Mouse (Mus musculus): ENCODE results near the gene Cyp2c70. TPM values are rescaled to one million over a fixed set of nuclear protein-coding genes. Genes with fewer than 3 reads are reported as not detected.
"Not testable (repeated sequence)": the region's sequence is repeated elsewhere in the genome, so short reads cannot be mapped to it uniquely, and the experiment has no call there.

The Cyp2c70 gene
- polyA plus RNA-seq, 1 experiment from 2014 or later, result not detected

GRCm38 (mm10) chr19:40183600-40183999 lies 3.5 kb downstream of the Cyp2c70 start:
- Histone ChIP-seq H3K4me2 (no peak overlapping the region), H3K4me1 (replicated peaks) (no peaks in the 10 kb centered on the region), H3K36me3 (no peaks in the 10 kb centered on the region), H3K9me3 (no peaks in the 10 kb centered on the region), H3K27me3 (no peaks in the 10 kb centered on the region), H3K27ac (no peak overlapping the region), H3K9ac (replicated peaks) (no peak overlapping the region), H3K4me3 (replicated peaks) (no peak overlapping the region)
- no peak for ATAC-seq (ENCODE audit: insufficient number of reproducible peaks, insufficient read depth, low FRiP score, low TSS enrichment, low read depth)
- WGBS, result 91% methylated on average over 5 of the region's 5 CpGs

- no peak overlapping the region for H3K4me3 ChIP-seq (replicated peaks)
- H3K4me2 ChIP-seq, result no peak overlapping the region
- no peak overlapping the region for H3K27ac ChIP-seq
- ATAC-seq (ENCODE audit: insufficient number of reproducible peaks, insufficient read depth, low FRiP score, low TSS enrichment, low read depth), result no peak
- H3K9ac ChIP-seq (replicated peaks), result no peak overlapping the region
- H3K9me3 ChIP-seq, result no peaks in the 10 kb centered on the region
- 81% methylated on average over 4 of the region's 4 CpGs for WGBS
- no peaks in the 10 kb centered on the region for H3K27me3 ChIP-seq
- H3K4me1 ChIP-seq (replicated peaks), result no peaks in the 10 kb centered on the region
- H3K36me3 ChIP-seq, result no peaks in the 10 kb centered on the region
These were observed 8.8 kb downstream of the Cyp2c70 start for GRCm38 (mm10) chr19:40178311-40178710.

GRCm38 (mm10) chr19:40168391-40168790 lies 18.7 kb downstream of the Cyp2c70 start:
- not testable (repeated sequence) for H3K4me2 ChIP-seq; H3K27me3 ChIP-seq; H3K4me3 ChIP-seq (replicated peaks); ATAC-seq (ENCODE audit: insufficient number of reproducible peaks, insufficient read depth, low FRiP score, low TSS enrichment, low read depth); H3K9ac ChIP-seq (replicated peaks); H3K27ac ChIP-seq; H3K4me1 ChIP-seq (replicated peaks); H3K36me3 ChIP-seq; H3K9me3 ChIP-seq
- WGBS, result 76% methylated on average over 4 of the region's 4 CpGs

- not testable (repeated sequence) for H3K9me3 ChIP-seq; ATAC-seq (ENCODE audit: insufficient number of reproducible peaks, insufficient read depth, low FRiP score, low TSS enrichment, low read depth); H3K27me3 ChIP-seq; H3K4me2 ChIP-seq; H3K4me1 ChIP-seq (replicated peaks); H3K36me3 ChIP-seq; H3K9ac ChIP-seq (replicated peaks); H3K4me3 ChIP-seq (replicated peaks); H3K27ac ChIP-seq
- 42% methylated on average over 2 of the region's 2 CpGs for WGBS
These were observed 60.1 kb downstream of the Cyp2c70 start for GRCm38 (mm10) chr19:40126996-40127395.

- not testable (repeated sequence) for H3K27me3 ChIP-seq; ATAC-seq (ENCODE audit: insufficient number of reproducible peaks, insufficient read depth, low FRiP score, low TSS enrichment, low read depth); H3K36me3 ChIP-seq; H3K4me1 ChIP-seq (replicated peaks); H3K4me2 ChIP-seq; H3K27ac ChIP-seq; H3K4me3 ChIP-seq (replicated peaks); H3K9ac ChIP-seq (replicated peaks); H3K9me3 ChIP-seq
- 82% methylated on average over 3 of the region's 3 CpGs for WGBS
These were observed 62.0 kb downstream of the Cyp2c70 start for GRCm38 (mm10) chr19:40125165-40125564.

- not testable (repeated sequence) for H3K27me3 ChIP-seq; H3K9ac ChIP-seq (replicated peaks); H3K9me3 ChIP-seq; H3K36me3 ChIP-seq; H3K4me2 ChIP-seq; H3K27ac ChIP-seq; ATAC-seq (ENCODE audit: insufficient number of reproducible peaks, insufficient read depth, low FRiP score, low TSS enrichment, low read depth); H3K4me1 ChIP-seq (replicated peaks); H3K4me3 ChIP-seq (replicated peaks)
- WGBS, result 80% methylated on average over 13 of the region's 13 CpGs
These were observed 67.5 kb downstream of the Cyp2c70 start for GRCm38 (mm10) chr19:40119624-40120023.

Other genes with a start within 250 kb of the Cyp2c70 start
- not detected in 2 replicates for gene Cyp2c37, start 194.9 kb downstream of the Cyp2c70 start, polyA plus RNA-seq (2016; fragmentation: Nextera tagmentation; extraction: Ambion mirVana)
- not detected in 2 replicates for gene Cyp2c54, start 113.5 kb downstream of the Cyp2c70 start, polyA plus RNA-seq (2016; fragmentation: Nextera tagmentation; extraction: Ambion mirVana)
- not detected in 2 replicates for gene Cyp2c50, start 97.6 kb downstream of the Cyp2c70 start, polyA plus RNA-seq (2016; fragmentation: Nextera tagmentation; extraction: Ambion mirVana)
- gene Pdlim1, start 84.5 kb upstream of the Cyp2c70 start, polyA plus RNA-seq (2016; fragmentation: Nextera tagmentation; extraction: Ambion mirVana), result 89.9 and 92.1 TPM in 2 replicates

All from limb, embryonic 12.5 days (tissue).